Mouse (Mus musculus): Measurements from ENCODE around the gene Cdk18. TPM values are rescaled to one million over a fixed set of nuclear protein-coding genes. Genes with fewer than 3 reads are reported as not detected.
A peak's percentile ranks its signal among the peaks of the same experiment; 100 is the strongest.
"Not testable (repeated sequence)": the region's sequence is repeated elsewhere in the genome, so short reads cannot be mapped to it uniquely, and the experiment has no call there.

Gene Cdk18
- polyA plus RNA-seq, 1 experiment from 2014 or later, result 0.69 TPM

- H3K36me3 ChIP-seq (ENCODE audit: control insufficient read depth, insufficient read depth, low read length), result no peaks in the 10 kb centered on the region
- peak; percentile 63 for DNase-seq (ENCODE audit: low spot score)
- H3K4me2 ChIP-seq (ENCODE audit: low read length), result no peak overlapping the region
- peaks cover 19% of the 10 kb centered on the region for H3K4me1 ChIP-seq (ENCODE audit: control insufficient read depth, insufficient read depth, low read length)
- no peak overlapping the region for H3K27ac ChIP-seq (ENCODE audit: low read depth, low read length)
- H3K9me3 ChIP-seq (replicated peaks; ENCODE audit: control insufficient read depth, low read length), result no peaks in the 10 kb centered on the region
- H3K4me3 ChIP-seq (ENCODE audit: low read depth, low read length), result no peak overlapping the region
- no peak overlapping the region for H3K9ac ChIP-seq (ENCODE audit: low read length)
- WGBS, result 39% methylated on average over 13 of the region's 13 CpGs
- ATAC-seq, result peak; percentile 49
- H3K27me3 ChIP-seq (replicated peaks; ENCODE audit: control insufficient read depth, insufficient read depth, low read length), result no peaks in the 10 kb centered on the region
Measured at GRCm38 (mm10) chr1:132164780-132165518, 25.5 kb upstream of the Cdk18 start.

- H3K27me3 ChIP-seq (replicated peaks; ENCODE audit: control insufficient read depth, insufficient read depth, low read length); DNase-seq (ENCODE audit: low spot score); H3K36me3 ChIP-seq (ENCODE audit: control insufficient read depth, insufficient read depth, low read length); ATAC-seq; H3K4me3 ChIP-seq (ENCODE audit: low read depth, low read length); H3K9ac ChIP-seq (ENCODE audit: low read length); H3K4me2 ChIP-seq (ENCODE audit: low read length); H3K9me3 ChIP-seq (replicated peaks; ENCODE audit: control insufficient read depth, low read length); H3K27ac ChIP-seq (ENCODE audit: low read depth, low read length): not testable (repeated sequence)
- H3K4me1 ChIP-seq (ENCODE audit: control insufficient read depth, insufficient read depth, low read length), result peaks cover 22% of the 10 kb centered on the region; the same call in 1 of the 2 replicates
- 57% methylated on average over 9 of the region's 9 CpGs for WGBS
Measured at GRCm38 (mm10) chr1:132162618-132163017, 23.1 kb upstream of the Cdk18 start.

- ATAC-seq (no peak), DNase-seq (ENCODE audit: low spot score) (no peak)
- no peaks in the 10 kb centered on the region for H3K36me3 ChIP-seq (ENCODE audit: control insufficient read depth, insufficient read depth, low read length)
- H3K27me3 ChIP-seq (replicated peaks; ENCODE audit: control insufficient read depth, insufficient read depth, low read length), result no peaks in the 10 kb centered on the region
- H3K9ac ChIP-seq (ENCODE audit: low read length), result no peak overlapping the region
- no peaks in the 10 kb centered on the region for H3K9me3 ChIP-seq (replicated peaks; ENCODE audit: control insufficient read depth, low read length)
- no peak overlapping the region for H3K4me3 ChIP-seq (ENCODE audit: low read depth, low read length)
- H3K4me1 ChIP-seq (ENCODE audit: control insufficient read depth, insufficient read depth, low read length), result peaks cover 24% of the 10 kb centered on the region; the same call in 1 of the 2 replicates
- H3K27ac ChIP-seq (ENCODE audit: low read depth, low read length), result no peak overlapping the region
- WGBS, result 58% methylated on average over 7 of the region's 7 CpGs
- H3K4me2 ChIP-seq (ENCODE audit: low read length), result no peak overlapping the region
Measured at GRCm38 (mm10) chr1:132161211-132161880, 21.9 kb upstream of the Cdk18 start.

GRCm38 (mm10) chr1:132159681-132160080, 20.2 kb upstream of the Cdk18 start:
- no peak overlapping the region for H3K4me3 ChIP-seq (ENCODE audit: low read depth, low read length)
- no peak overlapping the region for H3K9ac ChIP-seq (ENCODE audit: low read length)
- no peak for DNase-seq (ENCODE audit: low spot score)
- WGBS, result 47% methylated on average over 4 of the region's 4 CpGs
- ATAC-seq, result no peak
- no peak overlapping the region for H3K4me2 ChIP-seq (ENCODE audit: low read length)
- peaks cover 24% of the 10 kb centered on the region; the same call in 1 of the 2 replicates for H3K4me1 ChIP-seq (ENCODE audit: control insufficient read depth, insufficient read depth, low read length)
- no peak overlapping the region for H3K27ac ChIP-seq (ENCODE audit: low read depth, low read length)
- no peaks in the 10 kb centered on the region for H3K27me3 ChIP-seq (replicated peaks; ENCODE audit: control insufficient read depth, insufficient read depth, low read length)
- H3K36me3 ChIP-seq (ENCODE audit: control insufficient read depth, insufficient read depth, low read length), result no peaks in the 10 kb centered on the region
- H3K9me3 ChIP-seq (replicated peaks; ENCODE audit: control insufficient read depth, low read length), result no peaks in the 10 kb centered on the region

DNA sequence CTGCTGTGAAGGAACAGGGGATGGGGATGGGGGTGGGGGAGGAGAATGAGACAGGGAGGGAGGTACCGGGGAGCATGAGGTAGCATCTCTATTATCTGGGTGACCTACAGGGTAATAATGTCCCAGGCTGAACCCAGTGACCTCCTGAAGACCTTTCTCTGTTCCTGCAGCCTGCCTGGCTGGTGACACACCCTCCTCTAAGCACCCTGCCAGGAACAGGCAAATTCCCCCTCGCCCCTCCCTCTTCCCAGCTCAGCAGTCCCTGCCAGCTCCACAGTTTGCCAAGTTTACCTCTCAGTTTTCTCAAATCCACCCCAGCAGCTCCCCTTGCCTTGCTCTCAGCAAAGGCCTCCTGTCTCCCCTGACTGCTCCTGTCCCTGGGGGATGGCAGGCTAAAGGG, 19.3 kb upstream of the Cdk18 start:
- no peaks in the 10 kb centered on the region for H3K9me3 ChIP-seq (replicated peaks; ENCODE audit: control insufficient read depth, low read length)
- ATAC-seq, result no peak
- peaks cover 20% of the 10 kb centered on the region; the same call in 1 of the 2 replicates for H3K4me1 ChIP-seq (ENCODE audit: control insufficient read depth, insufficient read depth, low read length)
- H3K4me3 ChIP-seq (ENCODE audit: low read depth, low read length), result no peak overlapping the region
- peak; percentile 71 for DNase-seq (ENCODE audit: low spot score)
- H3K27me3 ChIP-seq (replicated peaks; ENCODE audit: control insufficient read depth, insufficient read depth, low read length), result no peaks in the 10 kb centered on the region
- 21% methylated on average over 2 of the region's 2 CpGs for WGBS
- H3K9ac ChIP-seq (ENCODE audit: low read length), result no peak overlapping the region
- no peak overlapping the region for H3K4me2 ChIP-seq (ENCODE audit: low read length)
- H3K36me3 ChIP-seq (ENCODE audit: control insufficient read depth, insufficient read depth, low read length), result no peaks in the 10 kb centered on the region
- H3K27ac ChIP-seq (ENCODE audit: low read depth, low read length), result no peak overlapping the region

DNA sequence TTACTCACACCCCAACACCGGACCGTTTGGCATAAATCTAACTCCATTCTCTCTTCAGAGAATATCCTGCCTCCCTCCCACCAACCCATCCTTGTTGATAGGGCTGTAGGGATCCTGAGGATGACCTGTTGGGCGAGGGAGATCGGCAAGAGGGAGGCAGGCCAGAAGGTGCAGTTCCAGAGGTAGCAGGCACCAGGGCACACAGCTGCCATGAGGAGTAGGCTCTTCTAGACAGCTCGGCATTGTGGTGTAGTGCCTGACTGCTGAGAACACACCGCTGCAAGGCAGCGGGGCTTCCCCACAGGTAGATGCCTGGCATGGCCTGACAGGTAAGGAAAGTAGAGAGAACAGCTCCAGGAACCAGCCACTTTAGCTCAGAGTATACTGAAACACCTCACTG, 18.3 kb upstream of the Cdk18 start:
- H3K27me3 ChIP-seq (replicated peaks; ENCODE audit: control insufficient read depth, insufficient read depth, low read length), result no peaks in the 10 kb centered on the region
- 0 out of 2 replicates have a peak, but pooled peaks have one; percentile 3 for ATAC-seq
- no peaks in the 10 kb centered on the region for H3K36me3 ChIP-seq (ENCODE audit: control insufficient read depth, insufficient read depth, low read length)
- 20% methylated on average over 7 of the region's 7 CpGs for WGBS
- H3K27ac ChIP-seq (ENCODE audit: low read depth, low read length), result no peak overlapping the region
- no peaks in the 10 kb centered on the region for H3K9me3 ChIP-seq (replicated peaks; ENCODE audit: control insufficient read depth, low read length)
- H3K4me3 ChIP-seq (ENCODE audit: low read depth, low read length), result no peak overlapping the region
- no peak for DNase-seq (ENCODE audit: low spot score)
- H3K4me2 ChIP-seq (ENCODE audit: low read length), result peak overlapping the region; percentile 9; the same call in 1 of the 2 replicates
- peak overlapping the region; percentile 9 for H3K9ac ChIP-seq (ENCODE audit: low read length)
- H3K4me1 ChIP-seq (ENCODE audit: control insufficient read depth, insufficient read depth, low read length), result peaks cover 20% of the 10 kb centered on the region; the same call in 1 of the 2 replicates

GRCm38 (mm10) chr1:132157016-132157781, 17.7 kb upstream of the Cdk18 start:
- Histone ChIP-seq H3K4me3 (ENCODE audit: low read depth, low read length) (no peak overlapping the region), H3K9ac (ENCODE audit: low read length) (peak overlapping the region; percentile 9; the same call in 1 of the 2 replicates), H3K4me1 (ENCODE audit: control insufficient read depth, insufficient read depth, low read length) (peaks cover 20% of the 10 kb centered on the region; the same call in 1 of the 2 replicates), H3K27ac (ENCODE audit: low read depth, low read length) (no peak overlapping the region), H3K36me3 (ENCODE audit: control insufficient read depth, insufficient read depth, low read length) (no peaks in the 10 kb centered on the region), H3K4me2 (ENCODE audit: low read length) (peak overlapping the region; percentile 9; the same call in 1 of the 2 replicates), H3K9me3 (replicated peaks; ENCODE audit: control insufficient read depth, low read length) (no peaks in the 10 kb centered on the region), H3K27me3 (replicated peaks; ENCODE audit: control insufficient read depth, insufficient read depth, low read length) (no peaks in the 10 kb centered on the region)
- WGBS, result 18% methylated on average over 14 of the region's 14 CpGs
- peak; percentile 90 for DNase-seq (ENCODE audit: low spot score)
- peak; percentile 66 for ATAC-seq

DNA sequence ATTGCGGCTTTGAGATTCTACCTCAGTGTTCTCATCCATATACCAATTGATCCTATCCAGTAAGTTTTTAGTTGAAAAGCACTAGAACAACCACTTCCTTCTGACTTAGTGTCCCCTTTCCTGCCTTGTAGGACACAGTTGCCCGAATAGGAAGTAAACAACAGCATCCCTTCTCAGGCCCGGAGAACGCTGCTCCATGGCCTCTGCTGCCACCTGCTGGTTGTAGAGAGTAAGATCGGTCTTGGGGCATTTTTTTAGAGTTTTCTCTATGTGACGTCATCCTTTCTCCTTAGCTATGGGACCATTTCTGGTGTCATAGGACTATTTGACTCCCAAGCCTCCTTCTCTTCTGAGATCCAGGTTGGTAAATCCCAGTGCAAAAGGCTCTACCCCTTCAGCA, 16.3 kb upstream of the Cdk18 start:
- Histone ChIP-seq H3K27me3 (replicated peaks; ENCODE audit: control insufficient read depth, insufficient read depth, low read length) (no peaks in the 10 kb centered on the region), H3K9ac (ENCODE audit: low read length) (no peak overlapping the region), H3K4me3 (ENCODE audit: low read depth, low read length) (no peak overlapping the region), H3K27ac (ENCODE audit: low read depth, low read length) (no peak overlapping the region), H3K9me3 (replicated peaks; ENCODE audit: control insufficient read depth, low read length) (no peaks in the 10 kb centered on the region), H3K36me3 (ENCODE audit: control insufficient read depth, insufficient read depth, low read length) (no peaks in the 10 kb centered on the region), H3K4me1 (ENCODE audit: control insufficient read depth, insufficient read depth, low read length) (peaks cover 20% of the 10 kb centered on the region; the same call in 1 of the 2 replicates), H3K4me2 (ENCODE audit: low read length) (no peak overlapping the region)
- ATAC-seq (peak; percentile 37), DNase-seq (ENCODE audit: low spot score) (peak; percentile 92)
- WGBS, result 15% methylated on average over 6 of the region's 6 CpGs
